Mouse (Mus musculus) myocyte (in vitro differentiated cells): ENCODE measurements around the gene Cd2ap.

Experiments
- MAX ChIP-seq: IDR thresholded peaks from one replicate; pipeline ENCODE4 v1.6.1; 2011; ENCODE audit warnings: low read depth, mild to moderate bottlenecking, control low read depth
- MYOD1 ChIP-seq, 3 experiments: IDR thresholded peaks; one replicate each; pipeline ENCODE4 v1.6.1; 2011; ENCODE audit warnings: control low read depth in 2 of 3, low read depth in 2 of 3, mild to moderate bottlenecking in 2 of 3, moderate library complexity in 1 of 3; ENCODE audit not compliant: insufficient read length in 2 of 3, control insufficient read depth in 1 of 3
- POLR2A ChIP-seq: IDR thresholded peaks from one replicate; pipeline ENCODE4 v1.6.1; 2011; ENCODE audit warnings: low read depth, mild to moderate bottlenecking, control low read depth, moderate library complexity; ENCODE audit not compliant: insufficient read length
- USF1 ChIP-seq: IDR thresholded peaks from one replicate; pipeline ENCODE4 v1.6.1; 2011; ENCODE audit warnings: low read depth, mild to moderate bottlenecking, control low read depth, moderate library complexity

GRCm38 (mm10) chr17:42847108-42847507, 29.4 kb downstream of the Cd2ap start:
- TF ChIP-seq POLR2A, result no peak
- no peak for TF ChIP-seq MAX
- TF ChIP-seq MYOD1 (IDR thresholded peaks at IDR 0.05; ENCODE audit: control insufficient read depth in 1 of 3, insufficient read length in 2 of 3, low read depth in 2 of 3), result no peak
- no peak for TF ChIP-seq USF1
